Mouse (Mus musculus): ENCODE measurements at regions not wholly inside any gene's neighbourhood (a gene's known extent, or its start where the extent isn't known, plus 50 kb on each side); places are given as distances from the start of the nearest gene placed in this dataset.

- no peaks in the 10 kb centered on the region for H3K79me2 ChIP-seq (ENCODE audit: control insufficient read depth, insufficient read depth)
- no peak overlapping the region for H3K4me3 ChIP-seq (ENCODE audit: insufficient read depth, poor library complexity, severe bottlenecking)
- no peaks in the 10 kb centered on the region for H3K27me3 ChIP-seq (ENCODE audit: control insufficient read depth, insufficient read depth, insufficient read length)
- TF ChIP-seq CTCF (IDR thresholded peaks at IDR 0.05; ENCODE audit: control insufficient read depth, insufficient read depth, insufficient read length) (no peak), CEBPB (IDR thresholded peaks at IDR 0.05; ENCODE audit: low read depth) (no peak), USF1 (IDR thresholded peaks at IDR 0.05; ENCODE audit: low read depth) (no peak), FOSL1 (IDR thresholded peaks at IDR 0.05; ENCODE audit: insufficient read depth, low read length, poor library complexity, severe bottlenecking) (no peak), MYOG (IDR thresholded peaks at IDR 0.05; ENCODE audit: control insufficient read depth, extremely low read depth, insufficient read length) (no peak), MAX (IDR thresholded peaks at IDR 0.05) (no peak), MYOD1 (IDR thresholded peaks at IDR 0.05; ENCODE audit: control insufficient read depth, insufficient read length, low read depth) (no peak)
- H3K79me3 ChIP-seq (ENCODE audit: low read depth): no peaks in the 10 kb centered on the region
- H3ac ChIP-seq (ENCODE audit: control insufficient read depth, insufficient read length, low read depth): no peak overlapping the region
- H3K36me3 ChIP-seq (ENCODE audit: control insufficient read depth, insufficient read depth): no peaks in the 10 kb centered on the region
Measured at GRCm38 (mm10) chr3:39209382-39210165, 322.8 kb downstream of the Fat4 start.

- Histone ChIP-seq H3K27me3 (ENCODE audit: control insufficient read depth, insufficient read depth, insufficient read length) (no peaks in the 10 kb centered on the region), H3K79me2 (ENCODE audit: control insufficient read depth, insufficient read depth) (no peaks in the 10 kb centered on the region), H3K4me3 (ENCODE audit: insufficient read depth, poor library complexity, severe bottlenecking) (no peak overlapping the region), H3ac (ENCODE audit: control insufficient read depth, insufficient read length, low read depth) (no peak overlapping the region), H3K36me3 (ENCODE audit: control insufficient read depth, insufficient read depth) (no peaks in the 10 kb centered on the region), H3K79me3 (ENCODE audit: low read depth) (no peaks in the 10 kb centered on the region)
- TF ChIP-seq MYOG (IDR thresholded peaks at IDR 0.05; ENCODE audit: control insufficient read depth, extremely low read depth, insufficient read length) (no peak), CTCF (IDR thresholded peaks at IDR 0.05; ENCODE audit: control insufficient read depth, insufficient read depth, insufficient read length) (no peak), FOSL1 (IDR thresholded peaks at IDR 0.05; ENCODE audit: insufficient read depth, low read length, poor library complexity, severe bottlenecking) (no peak), MAX (IDR thresholded peaks at IDR 0.05) (no peak), USF1 (IDR thresholded peaks at IDR 0.05; ENCODE audit: low read depth) (no peak)
Measured at GRCm38 (mm10) chr3:39211670-39212069, 324.9 kb downstream of the Fat4 start.

GRCm38 (mm10) chr3:39220011-39220706 is 333.4 kb downstream of the Fat4 start:
- no peaks in the 10 kb centered on the region for H3K79me2 ChIP-seq (ENCODE audit: control insufficient read depth, insufficient read depth)
- H3ac ChIP-seq (ENCODE audit: control insufficient read depth, insufficient read length, low read depth): no peak overlapping the region
- H3K4me3 ChIP-seq (ENCODE audit: insufficient read depth, poor library complexity, severe bottlenecking): no peak overlapping the region
- H3K79me3 ChIP-seq (ENCODE audit: low read depth): no peaks in the 10 kb centered on the region
- H3K36me3 ChIP-seq (ENCODE audit: control insufficient read depth, insufficient read depth): no peaks in the 10 kb centered on the region
- H3K27me3 ChIP-seq (ENCODE audit: control insufficient read depth, insufficient read depth, insufficient read length): no peaks in the 10 kb centered on the region
- no peak for TF ChIP-seq MAX (IDR thresholded peaks at IDR 0.05)
- TF ChIP-seq FOSL1 (IDR thresholded peaks at IDR 0.05; ENCODE audit: insufficient read depth, low read length, poor library complexity, severe bottlenecking): no peak
- no peak for TF ChIP-seq USF1 (IDR thresholded peaks at IDR 0.05; ENCODE audit: low read depth)
- TF ChIP-seq CTCF (IDR thresholded peaks at IDR 0.05; ENCODE audit: control insufficient read depth, insufficient read depth, insufficient read length): no peak
- TF ChIP-seq MYOD1 (IDR thresholded peaks at IDR 0.05; ENCODE audit: control insufficient read depth, insufficient read length, low read depth): no peak
- TF ChIP-seq CEBPB (IDR thresholded peaks at IDR 0.05; ENCODE audit: low read depth): no peak
- no peak for TF ChIP-seq MYOG (IDR thresholded peaks at IDR 0.05; ENCODE audit: control insufficient read depth, extremely low read depth, insufficient read length)

- H3K4me3 ChIP-seq (ENCODE audit: insufficient read depth, poor library complexity, severe bottlenecking): no peak overlapping the region
- H3ac ChIP-seq (ENCODE audit: control insufficient read depth, insufficient read length, low read depth): no peak overlapping the region
- no peaks in the 10 kb centered on the region for H3K79me3 ChIP-seq (ENCODE audit: low read depth)
- no peaks in the 10 kb centered on the region for H3K36me3 ChIP-seq (ENCODE audit: control insufficient read depth, insufficient read depth)
- no peaks in the 10 kb centered on the region for H3K27me3 ChIP-seq (ENCODE audit: control insufficient read depth, insufficient read depth, insufficient read length)
- TF ChIP-seq FOSL1 (IDR thresholded peaks at IDR 0.05; ENCODE audit: insufficient read depth, low read length, poor library complexity, severe bottlenecking) (no peak), MYOD1 (IDR thresholded peaks at IDR 0.05; ENCODE audit: control insufficient read depth, insufficient read length, low read depth) (no peak), MAX (IDR thresholded peaks at IDR 0.05) (no peak), MYOG (IDR thresholded peaks at IDR 0.05; ENCODE audit: control insufficient read depth, extremely low read depth, insufficient read length) (no peak), CTCF (IDR thresholded peaks at IDR 0.05; ENCODE audit: control insufficient read depth, insufficient read depth, insufficient read length) (no peak), CEBPB (IDR thresholded peaks at IDR 0.05; ENCODE audit: low read depth) (no peak), USF1 (IDR thresholded peaks at IDR 0.05; ENCODE audit: low read depth) (no peak)
- no peaks in the 10 kb centered on the region for H3K79me2 ChIP-seq (ENCODE audit: control insufficient read depth, insufficient read depth)
Measured at GRCm38 (mm10) chr3:39220707-39221034, 333.9 kb downstream of the Fat4 start.

GRCm38 (mm10) chr3:39222059-39222458 is 335.3 kb downstream of the Fat4 start:
- H3K36me3 ChIP-seq (ENCODE audit: control insufficient read depth, insufficient read depth): no peaks in the 10 kb centered on the region
- no peaks in the 10 kb centered on the region for H3K79me3 ChIP-seq (ENCODE audit: low read depth)
- H3K79me2 ChIP-seq (ENCODE audit: control insufficient read depth, insufficient read depth): no peaks in the 10 kb centered on the region
- TF ChIP-seq MAX (IDR thresholded peaks at IDR 0.05) (no peak), MYOD1 (IDR thresholded peaks at IDR 0.05; ENCODE audit: control insufficient read depth, insufficient read length, low read depth) (no peak), CEBPB (IDR thresholded peaks at IDR 0.05; ENCODE audit: low read depth) (no peak), FOSL1 (IDR thresholded peaks at IDR 0.05; ENCODE audit: insufficient read depth, low read length, poor library complexity, severe bottlenecking) (no peak), USF1 (IDR thresholded peaks at IDR 0.05; ENCODE audit: low read depth) (no peak), CTCF (IDR thresholded peaks at IDR 0.05; ENCODE audit: control insufficient read depth, insufficient read depth, insufficient read length) (no peak), MYOG (IDR thresholded peaks at IDR 0.05; ENCODE audit: control insufficient read depth, extremely low read depth, insufficient read length) (no peak)
- H3ac ChIP-seq (ENCODE audit: control insufficient read depth, insufficient read length, low read depth): no peak overlapping the region
- H3K27me3 ChIP-seq (ENCODE audit: control insufficient read depth, insufficient read depth, insufficient read length): no peaks in the 10 kb centered on the region
- no peak overlapping the region for H3K4me3 ChIP-seq (ENCODE audit: insufficient read depth, poor library complexity, severe bottlenecking)

Data from C2C12 (cell line).